14 mouse cellular contexts compared by ENCODE assay signal in the genomic region with DNA sequence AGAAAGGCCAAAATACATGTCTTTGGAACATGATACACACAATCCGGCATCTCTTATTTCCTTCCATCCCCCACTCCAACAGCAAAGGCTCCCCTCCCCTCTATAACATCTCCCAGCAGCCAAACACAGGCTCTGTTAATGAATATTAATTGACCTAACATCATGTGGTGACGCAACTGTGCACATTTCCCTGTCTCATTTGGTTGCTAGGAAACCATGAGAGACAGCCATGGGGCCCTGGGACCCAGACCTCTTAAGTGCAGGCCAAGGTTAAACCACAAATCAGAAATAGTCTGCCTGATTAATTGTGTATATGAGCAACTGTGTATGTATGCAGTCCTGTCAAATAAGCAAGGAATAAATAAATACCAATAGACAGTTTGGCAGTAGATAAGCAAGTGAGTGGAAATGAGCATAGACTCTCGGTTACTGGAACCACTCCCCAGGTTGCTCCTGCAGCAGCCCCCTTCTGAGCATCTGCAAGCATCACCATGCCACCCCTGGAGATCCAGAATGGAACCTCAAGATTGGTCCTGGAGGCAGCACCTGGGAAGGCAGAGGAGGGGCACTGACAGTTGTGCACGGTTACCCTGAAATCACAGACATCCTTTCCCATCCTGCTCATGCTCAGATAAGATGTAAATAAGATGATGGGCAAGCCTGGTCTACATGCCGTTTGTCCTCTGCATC.
DNase-seq lines count a peak whose midpoint lies in the region; ATAC-seq and TF ChIP-seq lines count a peak whose summit lies in the region.
"Had no signal": no experiment of that assay in that cellular context is flagged by ENCODE, and none has a peak within 500 bp of the region (broad histone marks: within the 10 kb centered on the region; RNA-seq: fewer than 3 reads in every experiment).

No protein-coding gene starts in this region.

- H3K4me3 ChIP-seq in stomach, embryonic 16.5 days (replicated peaks; ENCODE audit: low read length): no peak overlapping the region
- no peak overlapping the region for H3K4me3 ChIP-seq in stomach, postnatal 0 days (ENCODE audit: low read depth, low read length)
- no peak overlapping the region for H3K4me3 ChIP-seq in forebrain, embryonic 14.5 days (ENCODE audit: low read depth, low read length)
- H3K4me3 ChIP-seq in midbrain, embryonic 10.5 days: no peak overlapping the region
- H3K4me3 ChIP-seq: heart, embryonic 12.5 days; stomach, embryonic 15.5 days had no signal

- no peaks in the 10 kb centered on the region for H3K9me3 ChIP-seq in stomach, embryonic 16.5 days (replicated peaks; ENCODE audit: control insufficient read depth, low read length)
- H3K9me3 ChIP-seq in stomach, postnatal 0 days (ENCODE audit: control insufficient read depth, low read length): no peaks in the 10 kb centered on the region
- H3K9me3 ChIP-seq in forebrain, embryonic 14.5 days (replicated peaks; ENCODE audit: control insufficient read depth, low read length): no peaks in the 10 kb centered on the region
- no peaks in the 10 kb centered on the region for H3K9me3 ChIP-seq in midbrain, embryonic 10.5 days (replicated peaks)
- H3K9me3 ChIP-seq: heart, embryonic 12.5 days; stomach, embryonic 15.5 days had no signal

- H3K27me3 ChIP-seq in stomach, embryonic 16.5 days (ENCODE audit: control insufficient read depth, insufficient read depth, low read length): no peaks in the 10 kb centered on the region
- H3K27me3 ChIP-seq in stomach, postnatal 0 days (ENCODE audit: control insufficient read depth, insufficient read depth, low read length): no peaks in the 10 kb centered on the region
- H3K27me3 ChIP-seq in forebrain, embryonic 14.5 days (replicated peaks; ENCODE audit: control insufficient read depth, insufficient read depth, low read length): no peaks in the 10 kb centered on the region
- H3K27me3 ChIP-seq in midbrain, embryonic 10.5 days (ENCODE audit: low read depth, poor library complexity, severe bottlenecking): no peaks in the 10 kb centered on the region
- H3K27me3 ChIP-seq: heart, embryonic 12.5 days; stomach, embryonic 15.5 days had no signal

- no peak overlapping the region for H3K4me2 ChIP-seq in stomach, embryonic 16.5 days (ENCODE audit: low read depth, low read length)
- no peak overlapping the region for H3K4me2 ChIP-seq in stomach, postnatal 0 days (replicated peaks; ENCODE audit: low read depth)
- H3K4me2 ChIP-seq in forebrain, embryonic 14.5 days (ENCODE audit: low read length): no peak overlapping the region
- H3K4me2 ChIP-seq: heart, embryonic 12.5 days; liver, embryonic 11.5 days; stomach, embryonic 15.5 days had no signal

- no peak for TF ChIP-seq CTCF in stomach, postnatal 0 days (IDR thresholded peaks at IDR 0.05; ENCODE audit: low read depth)

- H3K9ac ChIP-seq in stomach, embryonic 16.5 days (ENCODE audit: low read length): no peak overlapping the region
- H3K9ac ChIP-seq in stomach, postnatal 0 days (ENCODE audit: low read length): no peak overlapping the region
- no peak overlapping the region for H3K9ac ChIP-seq in forebrain, embryonic 14.5 days (ENCODE audit: low read length)
- H3K9ac ChIP-seq: heart, embryonic 12.5 days; stomach, embryonic 15.5 days had no signal

- no peaks in the 10 kb centered on the region; the same call in 1 of the 2 replicates for H3K4me1 ChIP-seq in stomach, embryonic 16.5 days (ENCODE audit: control insufficient read depth, insufficient read depth, low read length)
- H3K4me1 ChIP-seq in stomach, postnatal 0 days (replicated peaks; ENCODE audit: control insufficient read depth, insufficient read depth): no peaks in the 10 kb centered on the region
- H3K4me1 ChIP-seq in forebrain, embryonic 14.5 days (ENCODE audit: control insufficient read depth, insufficient read depth, low read length): peaks cover 28% of the 10 kb centered on the region
- peaks cover 30% of the 10 kb centered on the region for H3K4me1 ChIP-seq in midbrain, embryonic 10.5 days

- H3K36me3 ChIP-seq in stomach, embryonic 16.5 days (ENCODE audit: control insufficient read depth, insufficient read depth, low read length): no peaks in the 10 kb centered on the region
- H3K36me3 ChIP-seq in stomach, postnatal 0 days (ENCODE audit: control insufficient read depth, insufficient read depth, low read length): no peaks in the 10 kb centered on the region
- H3K36me3 ChIP-seq in forebrain, embryonic 14.5 days (ENCODE audit: control insufficient read depth, insufficient read depth, low read length): no peaks in the 10 kb centered on the region
- no peaks in the 10 kb centered on the region for H3K36me3 ChIP-seq in midbrain, embryonic 10.5 days
- H3K36me3 ChIP-seq: heart, embryonic 12.5 days; stomach, embryonic 15.5 days had no signal

- 41% methylated on average over 5 of the region's 5 CpGs for WGBS in stomach, embryonic 16.5 days
- 46% methylated on average over 5 of the region's 5 CpGs for WGBS in stomach, postnatal 0 days
- 27% methylated on average over 5 of the region's 5 CpGs for WGBS in forebrain, embryonic 14.5 days
- 70% methylated on average over 5 of the region's 5 CpGs for WGBS in midbrain, embryonic 10.5 days

- DNase-seq in stomach, postnatal 0 days (ENCODE audit: low spot score): no peak
- peak; percentile 95 for DNase-seq in forebrain, embryonic 14.5 days (ENCODE audit: low spot score)
- DNase-seq in midbrain, embryonic 10.5 days (ENCODE audit: low spot score): peak; percentile 34
- DNase-seq in right cerebral cortex, adult 2 months (ENCODE audit: low spot score in 2 of 2): no peak
- DNase-seq in cerebellum, adult 18-20 months: no peak
- no peak for DNase-seq in layer of hippocampus, adult 9-11 months
- DNase-seq: cerebellum, adult 2 months; kidney, adult 18-20 months had no signal

- H3K27ac ChIP-seq in stomach, embryonic 16.5 days (ENCODE audit: low read length): no peak overlapping the region
- no peak overlapping the region for H3K27ac ChIP-seq in stomach, postnatal 0 days (replicated peaks)
- peak overlapping the region; percentile 39; the same call in 1 of the 2 replicates for H3K27ac ChIP-seq in forebrain, embryonic 14.5 days (ENCODE audit: low read depth, low read length)
- peak overlapping the region; percentile 74 for H3K27ac ChIP-seq in midbrain, embryonic 10.5 days (replicated peaks)
- H3K27ac ChIP-seq: stomach, embryonic 15.5 days had no signal

- ATAC-seq in stomach, embryonic 16.5 days (ENCODE audit: insufficient read depth, low FRiP score): 0 out of 2 replicates have a peak, but pooled peaks have one; percentile 50
- ATAC-seq in stomach, postnatal 0 days (ENCODE audit: low FRiP score, low TSS enrichment): no peak
- peak; percentile 93 for ATAC-seq in forebrain, embryonic 14.5 days
- no peak for ATAC-seq in megakaryocyte-erythroid progenitor cell, adult 5-6 weeks (replicated peaks; ENCODE audit: low FRiP score, low TSS enrichment, poor library complexity, severe bottlenecking)
- ATAC-seq: activated CD4-positive, CD25-positive, alpha-beta regulatory T cell, adult 4 months had no signal

- no peak for TF ChIP-seq EP300 in stomach, postnatal 0 days (optimal IDR thresholded peaks at IDR 0.05)

Comparison
In these comparisons a context has a peak if more than half of its experiments do, and no peak if none do; other contexts are left out.
1. ATAC-seq: peak in stomach, embryonic 16.5 days (single experiment) and forebrain, embryonic 14.5 days (single experiment); none in stomach, postnatal 0 days (single experiment) and megakaryocyte-erythroid progenitor cell, adult 5-6 weeks (single experiment).
2. H3K27ac ChIP-seq: peak in forebrain, embryonic 14.5 days (single experiment) and midbrain, embryonic 10.5 days (single experiment); none in stomach, embryonic 16.5 days (single experiment) and stomach, postnatal 0 days (single experiment).
3. DNase-seq: peak in forebrain, embryonic 14.5 days (single experiment) and midbrain, embryonic 10.5 days (single experiment); none in stomach, postnatal 0 days (single experiment), right cerebral cortex, adult 2 months (0 of 2), cerebellum, adult 18-20 months (0 of 2) and layer of hippocampus, adult 9-11 months (single experiment).